Mouse (Mus musculus) limb, embryonic 14.5 days (tissue): Measurements from ENCODE around the gene Aldh1a3. TPM values are rescaled to one million over a fixed set of nuclear protein-coding genes. Genes with fewer than 3 reads are reported as not detected.
A peak's percentile ranks its signal among the peaks of the same experiment; 100 is the strongest.

Experiments
- ATAC-seq: fragments of 200-750 bp; cut with Nextera tagmentation; 2 replicates; pipeline ENCODE4 v1.8.0; 2017; ENCODE audit warnings: low read depth, moderate number of reproducible peaks, moderate TSS enrichment; ENCODE audit not compliant: low FRiP score
- DNase-seq: peaks from one replicate; pipeline ENCODE4 v3.0.0-alpha.2; 2015; ENCODE audit warnings: low spot score
- H3K27ac ChIP-seq: fragments of 300-500 bp; sonication (generic); replicated peaks from 2 replicates; pipeline ENCODE4 v1.5.1; 2014; ENCODE audit warnings: low read depth, mild to moderate bottlenecking, low read length, moderate library complexity, mixed read lengths
- H3K27me3 ChIP-seq: fragments of 300-500 bp; sonication (generic); 2 replicates; pipeline ENCODE4 v1.6.1; 2014; ENCODE audit warnings: low read length, mixed read lengths; ENCODE audit not compliant: control insufficient read depth, insufficient read depth
- H3K36me3 ChIP-seq: fragments of 300-500 bp; sonication (generic); 2 replicates; pipeline ENCODE4 v1.6.1; 2014; ENCODE audit warnings: mild to moderate bottlenecking, low read length, moderate library complexity, mixed read lengths; ENCODE audit not compliant: control insufficient read depth, insufficient read depth
- H3K4me1 ChIP-seq: fragments of 300-500 bp; sonication (generic); 2 replicates; pipeline ENCODE4 v1.6.1; 2014; ENCODE audit warnings: antibody characterized with exemption, low read length, mixed read lengths; ENCODE audit not compliant: control insufficient read depth, insufficient read depth
- H3K4me2 ChIP-seq: fragments of 300-500 bp; sonication (generic); replicated peaks from 2 replicates; pipeline ENCODE4 v1.6.1; 2014; ENCODE audit warnings: low read depth, mild to moderate bottlenecking, low read length, moderate library complexity; ENCODE audit not compliant: severe bottlenecking
- H3K4me3 ChIP-seq: fragments of 300-500 bp; sonication (generic); replicated peaks from 2 replicates; pipeline ENCODE4 v1.5.1; 2014; ENCODE audit warnings: low read length
- H3K9ac ChIP-seq: fragments of 300-500 bp; sonication (generic); 2 replicates; pipeline ENCODE4 v1.6.1; 2014; ENCODE audit warnings: mild to moderate bottlenecking, low read depth, low read length, moderate library complexity; ENCODE audit not compliant: severe bottlenecking
- H3K9me3 ChIP-seq: fragments of 300-500 bp; sonication (generic); 2 replicates; pipeline ENCODE4 v1.6.1; 2016; ENCODE audit warnings: low read length; ENCODE audit not compliant: control insufficient read depth
- POLR2A ChIP-seq: fragments of 200-500 bp; IDR thresholded peaks from 2 replicates; pipeline ENCODE4 v1.8.0; 2012; ENCODE audit warnings: inconsistent platforms, mild to moderate bottlenecking, moderate library complexity, borderline replicate concordance; ENCODE audit not compliant: insufficient read depth, insufficient read length; ENCODE audit errors: extremely low read depth
- WGBS: fragments of 180-500 bp; shearing (Covaris S2); extraction: QIAGEN DNeasy Blood & Tissue Kit; methylation state at CpG from one replicate; pipeline ENCODE4 v1.1.7; 2014; 5-methylcytosine and 5-hydroxymethylcytosine counted together
- polyA plus RNA-seq, 2 experiments: library from polyadenylated mRNA; depleted of rRNA in 1 of 2; stranded (reverse) in 1 of 2; unstranded in 1 of 2; fragments of >200 nt; fragmentation: Nextera tagmentation in 1 of 2; extraction: Ambion mirVana in 1 of 2; gene quantifications; 2 replicates each; pipeline versions ENCODE4 v1.2.1 to v1.2.3; 2012 to 2014

The Aldh1a3 gene
- polyA plus RNA-seq (2012; rRNA removed) (8.1 and 8.2 TPM in 2 replicates), polyA plus RNA-seq (2014; fragmentation: Nextera tagmentation; extraction: Ambion mirVana) (10.2 TPM in 2 replicates)

DNA sequence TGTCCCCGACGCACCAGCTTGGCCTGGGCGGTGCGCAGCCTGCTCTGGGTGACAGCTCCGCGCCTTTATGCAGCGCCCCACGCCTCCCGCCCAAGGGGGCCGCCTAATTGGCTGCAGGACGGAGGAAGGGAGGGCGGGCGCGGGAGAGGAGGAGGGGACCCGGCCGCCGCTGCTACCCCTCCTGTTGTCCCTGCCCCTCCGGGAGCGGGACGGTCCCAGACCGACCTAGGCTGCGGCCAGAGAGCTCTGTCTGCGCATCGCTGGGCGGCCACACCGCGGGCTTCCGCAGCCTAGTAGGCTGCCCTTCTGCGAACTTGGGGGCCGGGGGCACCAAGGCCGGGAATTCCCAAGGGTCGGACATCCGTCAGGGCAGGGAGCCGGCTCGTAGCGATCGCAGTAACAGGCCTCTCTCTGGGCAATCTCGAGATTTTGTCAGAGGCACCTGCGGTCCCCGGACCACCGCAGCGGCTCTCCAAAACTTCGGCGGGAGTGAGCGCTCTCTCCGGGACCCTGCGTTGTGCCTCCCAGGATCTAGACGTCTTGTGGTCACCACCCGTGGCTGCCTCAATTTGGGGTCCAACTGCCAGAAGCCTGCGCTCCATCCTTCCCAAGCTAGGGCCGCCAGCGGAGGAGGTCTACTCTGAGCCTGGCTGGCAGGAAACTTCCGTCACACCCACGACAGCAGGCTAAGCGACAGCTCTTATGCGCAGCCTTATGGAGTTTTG lies at the start of gene Aldh1a3:
Aldh1a3 (minus strand) TSS at position 81 of the 725 bp plus-strand sequence.
- no peaks in the 10 kb centered on the region for H3K9me3 ChIP-seq
- ATAC-seq (peak; percentile 72), DNase-seq (no peak)
- no peaks in the 10 kb centered on the region for H3K36me3 ChIP-seq
- TF ChIP-seq POLR2A = no peak
- peaks cover 2% of the 10 kb centered on the region; the same call in 1 of the 2 replicates for H3K4me1 ChIP-seq
- H3K27me3 ChIP-seq = peaks cover 49% of the 10 kb centered on the region
- WGBS = 2% methylated on average over 46 of the region's 56 CpGs
- H3K9ac ChIP-seq = peak within 1 kb of the TSS; percentile 55
- no peak within 1 kb of the TSS for H3K27ac ChIP-seq
- peak within 1 kb of the TSS; percentile 99 for H3K4me2 ChIP-seq
- peak within 1 kb of the TSS; percentile 50 for H3K4me3 ChIP-seq

DNA sequence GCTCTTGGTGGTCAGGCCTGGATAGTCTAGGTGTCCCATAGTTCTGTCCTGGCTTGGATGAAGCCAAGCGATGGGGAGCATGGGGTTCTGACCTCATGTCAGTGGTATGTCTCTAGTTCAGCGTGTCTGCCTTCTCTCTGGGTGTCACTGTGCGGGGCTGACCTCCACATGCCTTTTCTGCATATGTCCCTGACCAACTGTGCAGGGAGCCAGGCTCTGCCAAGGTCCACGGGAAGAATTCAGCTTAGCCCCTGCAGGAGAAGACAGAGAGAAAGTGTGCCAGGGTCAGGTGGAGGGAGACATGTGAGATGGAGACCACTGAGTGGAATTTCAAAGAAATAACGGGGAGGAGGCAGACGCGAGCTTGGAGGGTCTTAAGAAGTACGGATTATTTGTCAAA lies 49.0 kb upstream of the Aldh1a3 start:
- DNase-seq = no peak
- no peak overlapping the region for H3K27ac ChIP-seq
- no peaks in the 10 kb centered on the region for H3K36me3 ChIP-seq
- H3K9ac ChIP-seq = no peak overlapping the region
- H3K4me3 ChIP-seq = no peak overlapping the region
- H3K9me3 ChIP-seq = no peaks in the 10 kb centered on the region
- H3K4me1 ChIP-seq = no peaks in the 10 kb centered on the region; the same call in 1 of the 2 replicates
- 59% methylated on average over 8 of the region's 8 CpGs for WGBS
- no peaks in the 10 kb centered on the region for H3K27me3 ChIP-seq
- ATAC-seq = no peak
- TF ChIP-seq POLR2A = no peak
- no peak overlapping the region for H3K4me2 ChIP-seq

DNA sequence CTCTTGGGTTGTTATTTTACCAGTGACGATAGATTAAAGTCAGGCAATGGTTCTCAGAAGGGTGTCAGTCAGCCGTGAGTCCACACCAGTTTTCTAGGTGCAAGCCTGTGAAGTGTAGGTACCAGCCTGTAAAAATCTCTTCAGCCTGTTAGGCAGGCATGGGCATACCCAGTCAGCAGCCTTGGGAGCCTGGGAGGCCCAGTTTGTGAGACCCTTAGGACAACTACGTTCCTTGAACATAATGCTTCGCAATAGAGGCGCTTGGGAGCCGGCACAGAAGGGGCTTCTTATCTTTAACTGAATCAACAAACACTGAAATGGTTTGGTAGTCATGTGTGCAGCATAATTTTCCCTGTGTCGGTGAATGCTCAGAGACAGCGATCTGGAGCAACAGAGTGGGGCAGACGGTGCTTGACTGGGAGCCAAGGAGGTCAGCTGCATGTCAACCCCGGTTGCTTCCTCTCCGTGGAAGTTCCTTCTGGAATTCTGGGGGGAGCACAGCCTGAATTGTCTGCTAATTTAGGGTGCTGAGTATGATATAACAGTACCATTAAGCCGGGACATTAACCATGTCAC lies 44.4 kb upstream of the Aldh1a3 start:
- Histone ChIP-seq H3K4me1 (no peaks in the 10 kb centered on the region), H3K9ac (no peak overlapping the region), H3K27ac (no peak overlapping the region), H3K4me3 (no peak overlapping the region), H3K9me3 (no peaks in the 10 kb centered on the region), H3K27me3 (no peaks in the 10 kb centered on the region), H3K36me3 (no peaks in the 10 kb centered on the region), H3K4me2 (no peak overlapping the region)
- TF ChIP-seq POLR2A = no peak
- 75% methylated on average over 12 of the region's 12 CpGs for WGBS
- ATAC-seq (no peak), DNase-seq (no peak)

DNA sequence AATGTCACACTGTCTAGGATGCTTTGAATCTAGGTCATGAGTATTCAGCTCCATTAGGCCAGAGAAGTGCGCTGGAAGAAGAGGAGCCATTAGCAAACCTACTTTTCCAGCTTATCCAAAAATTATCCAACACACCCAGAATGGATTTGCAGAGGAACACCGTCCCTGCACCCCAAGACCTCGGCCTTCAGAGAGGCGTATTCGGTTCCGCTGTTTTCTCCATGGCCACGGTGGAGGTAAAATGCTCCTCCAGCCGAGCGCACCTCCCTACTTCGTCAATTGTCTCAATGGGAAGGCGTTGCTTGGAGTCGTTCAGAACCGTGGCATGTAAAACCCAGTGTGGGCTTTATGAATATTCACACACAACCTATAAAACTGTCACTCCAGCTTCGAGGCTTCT lies 39.3 kb upstream of the Aldh1a3 start:
- no peak overlapping the region for H3K27ac ChIP-seq
- no peak for DNase-seq
- ATAC-seq = no peak
- no peaks in the 10 kb centered on the region for H3K9me3 ChIP-seq
- H3K4me2 ChIP-seq = no peak overlapping the region
- H3K36me3 ChIP-seq = no peaks in the 10 kb centered on the region
- H3K27me3 ChIP-seq = no peaks in the 10 kb centered on the region
- no peak overlapping the region for H3K9ac ChIP-seq
- 84% methylated on average over 14 of the region's 14 CpGs for WGBS
- no peak overlapping the region for H3K4me3 ChIP-seq
- TF ChIP-seq POLR2A = no peak
- H3K4me1 ChIP-seq = no peaks in the 10 kb centered on the region

DNA sequence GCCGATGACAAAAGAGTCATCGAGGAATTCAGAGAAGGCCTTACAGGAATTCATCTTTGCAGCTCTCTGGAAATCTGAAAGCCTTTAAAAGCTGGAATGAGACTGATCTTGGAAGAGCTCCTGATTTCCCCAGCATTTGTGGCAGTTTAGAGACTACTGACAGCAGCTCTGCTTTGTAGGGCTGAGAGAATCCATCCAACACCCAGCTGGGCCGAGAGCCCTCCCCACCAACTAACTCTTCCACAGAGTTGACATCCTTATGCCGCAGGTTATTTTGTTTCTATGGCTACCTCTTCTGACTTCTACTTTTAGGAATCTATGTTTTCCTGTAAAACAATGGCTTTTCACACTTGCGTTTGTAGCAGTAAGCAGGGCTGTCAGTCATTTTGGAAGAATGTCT lies 37.9 kb upstream of the Aldh1a3 start:
- Histone ChIP-seq H3K36me3 (no peaks in the 10 kb centered on the region), H3K4me2 (no peak overlapping the region), H3K9me3 (no peaks in the 10 kb centered on the region), H3K27ac (no peak overlapping the region), H3K27me3 (no peaks in the 10 kb centered on the region), H3K4me1 (no peaks in the 10 kb centered on the region), H3K4me3 (no peak overlapping the region), H3K9ac (no peak overlapping the region)
- WGBS = 81% methylated on average over 5 of the region's 5 CpGs
- no peak for TF ChIP-seq POLR2A
- no peak for DNase-seq
- no peak for ATAC-seq
